Mouse (Mus musculus): ENCODE data around the gene Gjd2. TPM values are rescaled to one million over a fixed set of nuclear protein-coding genes. Genes with fewer than 3 reads are reported as not detected.

The Gjd2 gene
- polyA plus RNA-seq (2014; fragmentation: Illumina TruSeq; extraction: RNeasy Lipid Tissue Mini Kit (QIAGEN cat#74804); ENCODE audit: low read depth, low replicate concordance): not detected

DNA sequence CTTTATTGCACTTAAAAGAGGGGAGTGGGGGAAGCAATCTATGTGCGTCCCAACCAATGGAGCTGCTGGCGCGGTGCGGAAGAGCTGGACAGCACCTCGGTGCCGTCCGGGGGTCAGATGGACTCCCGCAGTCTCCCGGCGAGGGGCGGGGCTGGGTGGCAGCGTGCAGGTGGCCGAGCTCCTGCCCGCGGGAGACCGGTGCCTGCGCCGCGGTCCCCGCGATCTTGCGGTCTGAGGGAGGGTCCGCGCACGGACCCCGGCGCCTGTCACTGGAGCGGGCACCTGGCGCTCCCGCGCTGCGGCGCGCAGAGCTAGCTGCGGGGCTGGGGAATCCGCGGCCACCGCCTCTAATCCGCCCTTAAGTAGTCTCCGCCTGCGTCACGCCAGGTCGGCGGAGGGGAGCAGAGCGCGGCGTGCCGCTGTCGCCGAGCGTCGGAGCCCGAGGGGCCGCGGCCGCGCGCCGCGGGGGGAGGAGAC lies at the start of gene Gjd2:
Gene Gjd2 (minus strand): TSS at position 325 of the 477 bp plus-strand sequence.

GRCm38 (mm10) chr2:114052696-114053598 lies 39.5 kb upstream of the Gjd2 start, which contains the start of gene Actc1:
Gene Actc1 (minus strand): TSS chr2:114053548.

Other genes starting within 250 kb of the Gjd2 start
- gene Scg5, start 184.5 kb downstream of the Gjd2 start, polyA plus RNA-seq (2014; fragmentation: Illumina TruSeq; extraction: RNeasy Lipid Tissue Mini Kit (QIAGEN cat#74804); ENCODE audit: low read depth, low replicate concordance): not detected
- gene Arhgap11a, start 165.0 kb downstream of the Gjd2 start, polyA plus RNA-seq (2014; fragmentation: Illumina TruSeq; extraction: RNeasy Lipid Tissue Mini Kit (QIAGEN cat#74804); ENCODE audit: low read depth, low replicate concordance): 1.0 TPM
- gene Actc1, start 39.9 kb upstream of the Gjd2 start, polyA plus RNA-seq (2014; fragmentation: Illumina TruSeq; extraction: RNeasy Lipid Tissue Mini Kit (QIAGEN cat#74804); ENCODE audit: low read depth, low replicate concordance): 10,862 TPM
- 15.6 TPM for gene Aqr, start 173.4 kb upstream of the Gjd2 start, polyA plus RNA-seq (2014; fragmentation: Illumina TruSeq; extraction: RNeasy Lipid Tissue Mini Kit (QIAGEN cat#74804); ENCODE audit: low read depth, low replicate concordance)
- 14.8 TPM for gene Zfp770, start 187.8 kb upstream of the Gjd2 start, polyA plus RNA-seq (2014; fragmentation: Illumina TruSeq; extraction: RNeasy Lipid Tissue Mini Kit (QIAGEN cat#74804); ENCODE audit: low read depth, low replicate concordance)

All from heart, adult 10 weeks (tissue).